Mouse (Mus musculus) olfactory bulb, adult 2 months (tissue): Measurements from ENCODE around the gene Htatsf1.

Source experiments
- CTCF ChIP-seq: fragments of 200-500 bp; IDR thresholded peaks from 2 replicates; pipeline ENCODE4 v1.5.1; 2012; ENCODE audit warnings: low read depth, mild to moderate bottlenecking, low read length, moderate library complexity; ENCODE audit not compliant: insufficient read depth
- POLR2A ChIP-seq: fragments of 200-500 bp; IDR thresholded peaks from 2 replicates; pipeline ENCODE4 v1.6.1; 2012; ENCODE audit warnings: mild to moderate bottlenecking, low read depth, low read length, moderate library complexity; ENCODE audit not compliant: insufficient read depth

- TF ChIP-seq CTCF = no peak
- TF ChIP-seq POLR2A = no peak
Observed at GRCm38 (mm10) chrX:57042774-57043173, 10.6 kb upstream of the Htatsf1 start, which contains the start of gene Brs3.
